Mouse (Mus musculus) forebrain, embryonic 11.5 days (tissue): Measurements from ENCODE around the gene Cops3. TPM values are rescaled to one million over a fixed set of nuclear protein-coding genes. Genes with fewer than 3 reads are reported as not detected.

Source experiments
- ATAC-seq: fragments of 200-750 bp; cut with Nextera tagmentation; replicated peaks from 2 replicates; pipeline ENCODE4 v1.8.0; 2017; ENCODE audit warnings: moderate TSS enrichment; ENCODE audit not compliant: low FRiP score
- DNase-seq: peaks from one replicate; pipeline ENCODE4 v3.0.0-alpha.2; 2017; ENCODE audit warnings: low spot score
- H3K27ac ChIP-seq: fragments of 300-500 bp; sonication (generic); 2 replicates; pipeline ENCODE4 v1.5.1; 2014; ENCODE audit warnings: low read depth, low read length
- H3K27me3 ChIP-seq: fragments of 300-500 bp; sonication (generic); 2 replicates; pipeline ENCODE4 v1.6.1; 2014; ENCODE audit warnings: mild to moderate bottlenecking, low read length, mixed read lengths; ENCODE audit not compliant: control insufficient read depth, insufficient read depth
- H3K36me3 ChIP-seq: fragments of 300-500 bp; sonication (generic); 2 replicates; pipeline ENCODE4 v1.6.1; 2014; ENCODE audit warnings: mild to moderate bottlenecking, low read length, moderate library complexity, mixed read lengths; ENCODE audit not compliant: control insufficient read depth, insufficient read depth
- H3K4me1 ChIP-seq: fragments of 300-500 bp; sonication (generic); replicated peaks from 2 replicates; pipeline ENCODE4 v1.6.1; 2014; ENCODE audit warnings: low read length, mixed read lengths; ENCODE audit not compliant: control insufficient read depth, insufficient read depth
- H3K4me2 ChIP-seq: fragments of 300-500 bp; sonication (generic); 2 replicates; pipeline ENCODE4 v1.6.1; 2014; ENCODE audit warnings: low read depth, mild to moderate bottlenecking, low read length, moderate library complexity, mixed read lengths; ENCODE audit not compliant: severe bottlenecking
- H3K4me3 ChIP-seq: fragments of 300-500 bp; sonication (generic); 2 replicates; pipeline ENCODE4 v1.5.1; 2014; ENCODE audit warnings: low read depth, low read length
- H3K9ac ChIP-seq: fragments of 300-500 bp; sonication (generic); 2 replicates; pipeline ENCODE4 v1.6.1; 2014; ENCODE audit warnings: low read length
- H3K9me3 ChIP-seq: fragments of 300-500 bp; sonication (generic); 2 replicates; pipeline ENCODE4 v1.6.1; 2016; ENCODE audit warnings: low read length, mixed read lengths; ENCODE audit not compliant: control insufficient read depth
- WGBS: fragments of 180-500 bp; shearing (Covaris S2); extraction: QIAGEN DNeasy Blood & Tissue Kit; methylation state at CpG from one replicate; pipeline ENCODE4 v1.1.7; 2014; 5-methylcytosine and 5-hydroxymethylcytosine counted together
- polyA plus RNA-seq: library from polyadenylated mRNA; unstranded; fragments of >200 nt; fragmentation: Nextera tagmentation; extraction: Ambion mirVana; gene quantifications from 2 replicates; pipeline ENCODE4 v1.2.1, GENCODE M21; 2014

Gene Cops3
- polyA plus RNA-seq, 1 experiment from 2014 or later = 251 TPM

GRCm38 (mm10) chr11:59769738-59770137, 69.9 kb downstream of the Cops3 start:
- H3K4me2 ChIP-seq = no peak overlapping the region
- no peak for DNase-seq
- 91% methylated on average over 6 of the region's 6 CpGs for WGBS
- ATAC-seq = no peak
- H3K36me3 ChIP-seq = peaks cover 5% of the 10 kb centered on the region; the same call in 1 of the 2 replicates
- no peak overlapping the region for H3K27ac ChIP-seq
- H3K27me3 ChIP-seq = no peaks in the 10 kb centered on the region
- H3K9me3 ChIP-seq = no peaks in the 10 kb centered on the region
- no peaks in the 10 kb centered on the region for H3K4me1 ChIP-seq
- no peak overlapping the region for H3K9ac ChIP-seq
- no peak overlapping the region for H3K4me3 ChIP-seq

GRCm38 (mm10) chr11:59769307-59769706, 70.3 kb downstream of the Cops3 start:
- Histone ChIP-seq H3K27ac (no peak overlapping the region), H3K27me3 (no peaks in the 10 kb centered on the region), H3K4me2 (no peak overlapping the region), H3K4me3 (no peak overlapping the region), H3K9ac (no peak overlapping the region), H3K9me3 (no peaks in the 10 kb centered on the region), H3K4me1 (no peaks in the 10 kb centered on the region), H3K36me3 (peaks cover 5% of the 10 kb centered on the region; the same call in 1 of the 2 replicates)
- no peak for DNase-seq
- no peak for ATAC-seq
- WGBS = 92% methylated on average over 2 of the region's 2 CpGs

Other genes starting within 250 kb of the Cops3 start
- not detected in 2 replicates for gene Olfr223, start 246.5 kb downstream of the Cops3 start, polyA plus RNA-seq
- 97.6 and 104 TPM in 2 replicates for gene Mprip, start 178.5 kb downstream of the Cops3 start, polyA plus RNA-seq
- gene Pld6, start 52.2 kb downstream of the Cops3 start, polyA plus RNA-seq = 0.72 and 1.3 TPM in 2 replicates
- 36.0 and 36.7 TPM in 2 replicates for gene Flcn, start 29.8 kb downstream of the Cops3 start, polyA plus RNA-seq
- 39.1 and 40.5 TPM in 2 replicates for gene Nt5m, start 391 bp downstream of the Cops3 start, polyA plus RNA-seq
- 51.3 and 53.0 TPM in 2 replicates for gene Med9, start 108.4 kb upstream of the Cops3 start, polyA plus RNA-seq
- 1.5 and 1.7 TPM in 2 replicates for gene Rasd1, start 125.1 kb upstream of the Cops3 start, polyA plus RNA-seq
- gene Pemt, start 206.7 kb upstream of the Cops3 start, polyA plus RNA-seq = 6.2 and 7.7 TPM in 2 replicates